Mouse (Mus musculus): Measurements from ENCODE around the gene Ripply3.
A peak's percentile ranks its signal among the peaks of the same experiment; 100 is the strongest.
"Not testable (repeated sequence)": the region's sequence is repeated elsewhere in the genome, so short reads cannot be mapped to it uniquely, and the experiment has no call there.

Gene Ripply3

DNA sequence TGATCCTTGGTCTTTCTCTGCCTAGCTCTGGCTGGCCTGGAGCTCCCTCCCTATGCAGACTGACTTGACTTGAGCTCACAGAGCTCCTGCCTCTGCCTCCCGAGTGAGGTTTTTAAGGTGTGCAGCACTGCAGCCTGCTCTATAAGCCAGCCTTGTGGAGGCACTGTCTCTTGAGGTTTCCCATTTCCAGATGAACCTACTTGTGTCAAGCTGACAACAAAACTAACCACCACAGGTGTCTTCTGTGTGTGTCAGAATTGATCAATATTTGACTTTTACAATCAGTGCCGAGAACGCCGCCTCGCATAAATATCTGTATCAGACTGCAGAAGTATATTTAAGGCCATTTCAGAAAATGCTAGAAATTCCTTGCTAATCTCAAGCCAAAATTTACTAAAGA is 13.6 kb upstream of the Ripply3 start:
- no peak for DNase-seq (ENCODE audit: extremely low spot score, low spot score)

GRCm38 (mm10) chr16:94315215-94315614 is 13.0 kb upstream of the Ripply3 start:
- no peak for DNase-seq (ENCODE audit: extremely low spot score, low spot score)

DNA sequence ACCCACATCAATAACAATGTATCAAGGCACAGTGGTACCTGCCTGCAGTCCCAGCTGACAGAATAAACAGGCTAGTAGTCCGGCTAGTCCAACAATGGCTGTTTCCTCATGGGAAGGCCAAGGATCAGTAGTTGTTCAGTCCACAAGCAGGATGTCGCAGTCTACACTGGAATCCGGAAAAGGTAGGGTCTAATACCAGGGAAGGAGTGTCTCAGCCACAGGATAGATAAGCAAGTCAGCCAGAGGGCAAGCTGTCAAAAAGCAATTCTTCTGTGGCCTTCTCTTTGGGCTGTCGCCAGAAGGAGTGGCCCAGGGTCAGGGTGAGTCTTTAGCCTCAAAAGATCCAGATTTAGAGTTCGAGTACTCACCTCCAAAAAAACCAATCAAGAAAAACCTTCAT is 10.5 kb upstream of the Ripply3 start:
- no peak for DNase-seq (ENCODE audit: extremely low spot score, low spot score)

- no peak for DNase-seq (ENCODE audit: extremely low spot score, low spot score)
Observed at GRCm38 (mm10) chr16:94320223-94320622, 8.0 kb upstream of the Ripply3 start.

GRCm38 (mm10) chr16:94323681-94324080 is 4.5 kb upstream of the Ripply3 start:
- DNase-seq (ENCODE audit: extremely low spot score, low spot score), result no peak

- DNase-seq (ENCODE audit: extremely low spot score, low spot score), result no peak
Observed at GRCm38 (mm10) chr16:94326008-94326407, 2.2 kb upstream of the Ripply3 start.

GRCm38 (mm10) chr16:94328881-94329867 is 954 bp downstream of the Ripply3 start:
- peak; percentile 45 for DNase-seq (ENCODE audit: extremely low spot score, low spot score)

GRCm38 (mm10) chr16:94330429-94330828 is 2.2 kb downstream of the Ripply3 start:
- DNase-seq (ENCODE audit: extremely low spot score, low spot score), result no peak

- DNase-seq (ENCODE audit: extremely low spot score, low spot score), result no peak
Observed at GRCm38 (mm10) chr16:94331233-94331885, 3.1 kb downstream of the Ripply3 start.

DNA sequence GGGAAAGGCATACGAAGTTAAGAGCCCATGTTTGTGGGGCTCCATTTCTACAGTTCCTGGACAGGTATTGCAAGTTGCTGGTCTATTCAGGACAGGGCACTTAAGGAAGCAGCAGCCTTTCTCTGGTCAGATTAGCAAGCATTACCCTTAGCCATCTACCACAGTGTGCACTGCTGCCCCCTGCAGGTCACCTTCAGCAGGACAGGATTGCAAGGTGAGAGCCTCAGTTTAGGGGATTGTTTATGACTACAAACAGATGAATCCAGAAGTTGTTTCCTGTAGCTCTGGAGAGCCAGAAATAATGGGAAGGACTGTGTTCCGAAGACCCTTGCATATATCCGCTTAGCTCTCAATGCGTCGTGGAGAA is 3.6 kb downstream of the Ripply3 start:
- peak; percentile 59 for DNase-seq (ENCODE audit: extremely low spot score, low spot score)

DNA sequence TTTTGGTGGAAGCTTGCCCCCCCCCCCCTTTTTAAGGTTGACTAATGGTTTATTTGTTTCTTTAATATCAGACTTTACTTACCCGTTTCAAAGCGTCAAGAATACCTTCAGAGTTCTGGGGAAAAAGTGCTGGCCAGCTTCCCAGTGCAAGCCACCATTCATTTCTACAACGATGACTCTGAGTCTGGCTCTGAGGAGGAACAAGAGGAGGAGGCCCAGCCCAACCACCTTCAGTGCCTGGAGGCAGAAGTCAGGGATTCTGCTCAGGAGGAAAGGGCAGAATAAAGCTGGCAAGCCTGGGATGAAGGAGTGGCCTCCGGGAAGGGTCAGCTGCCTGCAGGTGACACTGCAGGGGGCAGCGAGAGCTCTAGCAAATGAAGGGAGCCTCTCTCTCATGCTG is 7.4 kb downstream of the Ripply3 start:
- no peak for DNase-seq (ENCODE audit: extremely low spot score, low spot score)

DNA sequence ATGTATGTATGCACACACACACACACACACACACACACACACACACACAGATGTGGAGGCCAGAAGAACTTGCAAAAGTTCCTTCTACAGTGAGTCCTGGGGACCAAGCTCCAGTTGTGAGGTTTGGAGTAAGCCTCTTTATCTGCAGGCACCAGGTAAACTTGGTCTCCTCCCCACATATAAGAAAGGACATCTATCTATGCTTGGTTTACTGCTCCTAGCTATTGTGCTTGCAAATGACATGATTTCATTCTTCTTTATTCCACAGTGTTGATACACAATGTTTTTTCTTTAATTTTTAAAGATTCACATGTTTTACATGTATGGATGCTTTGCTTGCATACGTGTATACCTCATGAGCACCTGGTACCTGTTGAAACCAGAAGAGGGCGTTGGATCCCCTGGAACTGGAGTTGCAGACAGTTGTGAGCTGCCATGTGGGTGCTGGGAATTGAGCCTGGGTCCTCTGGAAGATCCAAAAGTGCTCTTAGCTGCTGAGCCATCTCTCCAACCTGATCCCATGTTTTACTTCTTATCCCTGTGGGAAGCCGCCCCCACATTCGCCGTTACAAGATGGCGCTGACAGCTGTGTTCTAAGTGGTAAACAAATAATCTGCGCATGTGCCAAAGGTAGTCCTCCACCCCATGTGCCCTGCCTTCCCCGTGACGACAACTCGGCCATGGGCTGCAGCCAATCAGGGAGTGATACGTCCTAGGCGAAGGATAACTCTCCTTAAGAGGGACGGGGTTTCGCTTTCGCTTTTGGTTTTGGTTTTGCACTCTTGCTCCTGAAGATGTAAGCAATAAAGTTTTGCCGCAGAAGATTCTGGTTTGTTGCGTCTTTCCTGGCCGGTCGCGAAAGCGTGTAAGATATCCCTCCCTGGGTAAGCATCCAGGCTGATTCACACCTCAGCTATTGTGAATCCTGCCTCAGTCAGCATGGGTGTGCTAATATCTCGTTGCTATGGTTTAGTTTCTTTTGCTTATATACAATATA is 11.2 kb downstream of the Ripply3 start:
- DNase-seq (ENCODE audit: extremely low spot score, low spot score), result not testable (repeated sequence)

- DNase-seq (ENCODE audit: extremely low spot score, low spot score), result no peak
Observed at GRCm38 (mm10) chr16:94345733-94346132, 17.5 kb downstream of the Ripply3 start.

GRCm38 (mm10) chr16:94347080-94347731 is 19.0 kb downstream of the Ripply3 start:
- DNase-seq (ENCODE audit: extremely low spot score, low spot score), result no peak

DNA sequence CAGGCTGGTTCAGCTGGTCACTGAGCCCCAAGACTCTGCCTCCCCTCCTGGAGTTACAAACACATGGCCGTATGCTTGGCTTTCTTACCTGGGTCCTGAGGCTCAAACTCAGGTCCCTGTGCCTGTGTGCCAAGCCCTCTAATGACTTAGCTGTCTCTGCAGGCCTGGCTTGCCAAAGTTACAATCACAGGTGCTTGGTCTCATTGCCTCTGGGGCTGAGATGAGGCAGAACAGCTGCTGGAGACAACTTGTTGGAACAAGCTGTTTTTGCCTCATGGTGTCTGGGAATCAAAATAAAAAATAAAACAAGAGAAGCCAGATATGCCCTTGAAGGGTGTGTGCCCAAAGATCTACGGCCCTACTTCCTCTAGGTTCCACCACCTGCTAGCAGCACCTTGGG is 20.6 kb downstream of the Ripply3 start:
- no peak for DNase-seq (ENCODE audit: extremely low spot score, low spot score)

DNA sequence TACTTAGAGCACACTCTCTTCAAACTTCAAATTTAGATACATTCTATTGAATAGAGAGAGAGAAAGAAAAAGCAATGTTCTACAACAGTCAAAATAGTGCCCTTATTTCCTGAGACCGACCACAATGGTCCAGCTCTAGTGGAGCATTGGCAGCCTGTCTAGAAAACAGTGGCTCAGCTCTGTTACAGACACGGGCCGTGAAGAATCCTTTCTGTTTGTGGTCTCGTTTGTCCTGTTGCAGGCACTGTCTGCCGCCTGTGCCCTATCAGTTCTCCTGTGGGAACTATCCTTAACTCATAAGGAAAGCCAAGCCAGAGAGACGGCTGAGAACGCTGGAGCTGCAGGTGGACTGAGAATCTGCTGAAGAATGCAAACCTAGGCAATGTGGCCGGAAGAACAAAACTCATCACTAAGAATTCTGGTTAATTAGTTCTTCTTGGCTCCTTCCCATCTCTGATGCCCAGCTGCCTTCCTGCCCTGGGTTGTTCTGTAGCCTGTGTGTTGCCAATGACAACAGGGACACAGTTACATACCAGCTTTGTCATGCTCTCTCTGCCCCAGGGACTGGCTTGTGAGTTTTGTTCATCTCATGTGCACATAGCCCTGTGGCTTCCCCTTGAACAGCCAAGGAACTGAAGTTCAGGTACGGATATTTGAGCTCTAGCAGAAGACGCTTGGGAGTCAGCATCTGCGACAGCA is 21.5 kb downstream of the Ripply3 start:
- DNase-seq (ENCODE audit: extremely low spot score, low spot score), result no peak

DNA sequence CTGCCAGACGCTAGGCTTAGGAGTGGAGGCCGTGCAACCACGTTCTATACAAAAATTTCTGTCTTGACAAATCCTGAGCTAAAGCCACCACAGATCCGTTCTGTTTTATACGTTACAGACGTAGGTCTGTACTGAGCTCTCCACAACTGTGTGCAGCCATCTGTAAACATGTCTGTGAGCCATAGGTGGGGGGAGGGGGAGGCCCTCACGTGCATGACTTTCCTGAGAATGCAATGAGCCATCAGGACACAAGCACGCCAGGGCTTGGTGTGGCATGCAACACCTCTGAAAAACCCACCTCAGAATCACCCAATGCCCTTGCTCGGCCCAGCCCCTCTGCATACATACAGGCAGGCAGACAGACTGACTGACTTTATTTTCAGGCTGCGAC is 22.1 kb downstream of the Ripply3 start:
- no peak for DNase-seq (ENCODE audit: extremely low spot score, low spot score)

DNA sequence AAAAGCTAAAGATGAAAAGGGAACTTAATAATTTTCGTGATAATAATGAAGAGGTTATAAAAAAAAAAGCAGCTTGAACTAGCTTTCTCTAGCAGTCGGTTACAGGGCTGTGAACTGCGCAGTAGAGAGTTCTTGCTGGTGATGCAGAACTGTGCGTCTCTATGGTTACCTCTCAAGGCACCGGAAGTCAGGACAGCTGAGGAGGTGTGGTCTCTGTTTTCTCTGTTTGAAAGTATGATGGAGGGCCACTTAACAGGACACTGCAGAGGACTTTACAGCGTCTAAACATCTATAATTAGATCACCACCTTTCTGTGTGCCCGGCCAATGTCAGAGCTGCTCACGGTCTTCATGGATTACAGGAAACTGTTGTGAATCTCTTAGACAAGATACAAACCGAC is 26.2 kb downstream of the Ripply3 start:
- no peak for DNase-seq (ENCODE audit: extremely low spot score, low spot score)

DNA sequence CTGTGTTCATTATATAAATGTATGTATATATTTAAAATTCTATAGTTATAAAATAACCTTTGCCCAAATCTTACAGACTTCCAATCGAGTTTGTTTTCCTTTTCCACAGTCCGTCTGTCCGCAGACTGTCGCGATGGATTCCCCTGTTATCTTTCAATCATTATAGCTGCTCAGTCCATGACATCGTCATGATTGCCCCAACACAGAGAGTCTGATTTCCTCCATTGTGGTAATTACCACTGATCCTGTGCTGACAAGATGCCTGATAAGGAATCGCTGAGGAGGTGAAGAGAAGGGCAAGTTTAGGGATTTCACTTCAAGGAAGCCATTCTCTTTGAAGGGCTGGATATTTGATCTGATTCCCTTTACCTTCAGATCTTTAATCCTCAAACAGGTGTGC is 27.8 kb downstream of the Ripply3 start:
- no peak for DNase-seq (ENCODE audit: extremely low spot score, low spot score)

GRCm38 (mm10) chr16:94356776-94357494 is 28.7 kb downstream of the Ripply3 start:
- DNase-seq (ENCODE audit: extremely low spot score, low spot score), result no peak
